Mouse (Mus musculus) lung, adult 2 months (tissue): ENCODE data around the gene Fam160a1.

Experiments used
- CTCF ChIP-seq: fragments of 200-500 bp; IDR thresholded peaks from 2 replicates; pipeline ENCODE4 v1.5.1; 2011; ENCODE audit warnings: mild to moderate bottlenecking, low read length, control low read depth; ENCODE audit not compliant: insufficient read depth
- POLR2A ChIP-seq: fragments of 200-500 bp; IDR thresholded peaks from 2 replicates; pipeline ENCODE4 v1.6.1; 2011; ENCODE audit warnings: low read depth, mild to moderate bottlenecking, control low read depth, low read length, borderline replicate concordance; ENCODE audit errors: extremely low read depth

DNA sequence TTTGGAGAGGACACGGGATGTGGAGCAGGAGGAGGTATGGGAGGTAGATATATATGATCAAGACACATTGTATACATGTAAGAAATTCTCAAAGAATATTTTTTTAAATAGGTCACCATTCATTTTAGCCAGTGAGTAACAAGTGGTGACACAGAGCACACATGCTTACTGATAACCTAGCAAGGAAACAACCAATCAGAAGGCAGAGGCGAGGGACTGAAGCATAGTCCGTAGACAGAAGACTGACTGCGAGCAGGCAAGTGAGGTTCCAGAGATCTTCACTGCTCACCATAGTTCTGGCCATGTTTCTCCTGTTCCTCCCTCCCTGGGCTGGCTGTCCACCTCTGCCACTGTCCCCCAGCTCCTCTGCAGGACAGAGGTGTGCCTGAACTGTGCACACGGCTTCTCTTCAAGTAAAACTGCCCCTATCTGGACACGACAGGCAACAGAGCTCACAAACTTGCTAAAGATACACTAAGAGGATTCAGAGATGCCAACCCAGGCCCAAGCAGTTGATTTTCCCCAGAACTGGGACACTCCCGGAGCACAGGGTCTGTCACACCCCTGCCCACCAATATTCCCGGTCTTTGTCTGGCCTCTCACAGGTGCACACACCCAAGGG is 137.7 kb downstream of the Fam160a1 start:
- TF ChIP-seq CTCF (no peak), POLR2A (no peak)
